Mouse (Mus musculus) myocyte (in vitro differentiated cells): ENCODE measurements around the gene Abcc2. TPM values are rescaled to one million over a fixed set of nuclear protein-coding genes. Genes with fewer than 3 reads are reported as not detected.

ENCODE experiments used
- H3K27me3 ChIP-seq: one replicate; pipeline ENCODE4 v1.6.1; 2011; ENCODE audit not compliant: control insufficient read depth, insufficient read depth, insufficient read length
- H3K36me3 ChIP-seq: one replicate; pipeline ENCODE4 v1.6.1; 2011; ENCODE audit not compliant: control insufficient read depth, insufficient read depth
- H3K4me2 ChIP-seq: one replicate; pipeline ENCODE4 v1.6.1; 2011; ENCODE audit warnings: low read depth, control low read depth
- H3K4me3 ChIP-seq: one replicate; pipeline ENCODE4 v1.5.1; 2011; ENCODE audit warnings: mild to moderate bottlenecking, control low read depth, moderate library complexity
- H3K79me2 ChIP-seq: one replicate; pipeline ENCODE4 v1.6.1; 2011; ENCODE audit not compliant: control insufficient read depth, insufficient read depth
- H3ac ChIP-seq: one replicate; pipeline ENCODE4 v1.6.1; 2011; ENCODE audit not compliant: control insufficient read depth, insufficient read length
- CEBPB ChIP-seq: IDR thresholded peaks from 2 replicates; pipeline ENCODE4 v1.6.1; 2011; ENCODE audit warnings: mild to moderate bottlenecking, moderate library complexity; ENCODE audit not compliant: poor library complexity, insufficient read depth, severe bottlenecking
- E2F4 ChIP-seq: IDR thresholded peaks from one replicate; pipeline ENCODE4 v1.6.1; 2011; ENCODE audit warnings: mild to moderate bottlenecking, control low read depth, moderate library complexity; ENCODE audit not compliant: insufficient read depth
- MAX ChIP-seq: IDR thresholded peaks from one replicate; pipeline ENCODE4 v1.6.1; 2011; ENCODE audit warnings: low read depth, mild to moderate bottlenecking, control low read depth
- MYOD1 ChIP-seq, 3 experiments: IDR thresholded peaks; one replicate each; pipeline ENCODE4 v1.6.1; 2011; ENCODE audit warnings: control low read depth in 2 of 3, low read depth in 2 of 3, mild to moderate bottlenecking in 2 of 3, moderate library complexity in 1 of 3; ENCODE audit not compliant: insufficient read length in 2 of 3, control insufficient read depth in 1 of 3
- MYOG ChIP-seq, 3 experiments: IDR thresholded peaks; one replicate each; pipeline ENCODE4 v1.6.1; 2011; ENCODE audit warnings: control low read depth in 2 of 3, low read depth in 2 of 3, mild to moderate bottlenecking in 2 of 3; ENCODE audit not compliant: insufficient read length in 2 of 3, control insufficient read depth in 1 of 3, insufficient read depth in 1 of 3
- POLR2A ChIP-seq: IDR thresholded peaks from one replicate; pipeline ENCODE4 v1.6.1; 2011; ENCODE audit warnings: low read depth, mild to moderate bottlenecking, control low read depth, moderate library complexity; ENCODE audit not compliant: insufficient read length
- POLR2AphosphoS2 ChIP-seq: IDR thresholded peaks from one replicate; pipeline ENCODE4 v1.6.1; 2011; ENCODE audit warnings: low read depth, control low read depth; ENCODE audit not compliant: insufficient read length
- REST ChIP-seq: IDR thresholded peaks from one replicate; pipeline ENCODE4 v1.6.1; 2011; ENCODE audit warnings: mild to moderate bottlenecking, control low read depth, moderate library complexity; ENCODE audit not compliant: insufficient read depth, insufficient read length
- SRF ChIP-seq: IDR thresholded peaks from one replicate; pipeline ENCODE4 v1.6.1; 2011; ENCODE audit warnings: low read depth; ENCODE audit not compliant: control insufficient read depth, insufficient read length
- TCF12 ChIP-seq: IDR thresholded peaks from one replicate; pipeline ENCODE4 v1.6.1; 2011; ENCODE audit warnings: mild to moderate bottlenecking, control low read depth; ENCODE audit not compliant: poor library complexity, insufficient read depth, severe bottlenecking
- TCF3 ChIP-seq: IDR thresholded peaks from one replicate; pipeline ENCODE4 v1.6.1; 2011; ENCODE audit warnings: low read depth, control low read depth; ENCODE audit not compliant: insufficient read length
- USF1 ChIP-seq: IDR thresholded peaks from one replicate; pipeline ENCODE4 v1.6.1; 2011; ENCODE audit warnings: low read depth, mild to moderate bottlenecking, control low read depth, moderate library complexity
- polyA plus RNA-seq: library from polyadenylated mRNA; unstranded; fragments of >200 nt; fragmentation: generic; extraction: Trizol; gene quantifications from one replicate; pipeline ENCODE4 v1.2.1, GENCODE M21; 2012; ENCODE audit warnings: missing spikeins

The Abcc2 gene
- polyA plus RNA-seq, 1 experiment = not detected

DNA sequence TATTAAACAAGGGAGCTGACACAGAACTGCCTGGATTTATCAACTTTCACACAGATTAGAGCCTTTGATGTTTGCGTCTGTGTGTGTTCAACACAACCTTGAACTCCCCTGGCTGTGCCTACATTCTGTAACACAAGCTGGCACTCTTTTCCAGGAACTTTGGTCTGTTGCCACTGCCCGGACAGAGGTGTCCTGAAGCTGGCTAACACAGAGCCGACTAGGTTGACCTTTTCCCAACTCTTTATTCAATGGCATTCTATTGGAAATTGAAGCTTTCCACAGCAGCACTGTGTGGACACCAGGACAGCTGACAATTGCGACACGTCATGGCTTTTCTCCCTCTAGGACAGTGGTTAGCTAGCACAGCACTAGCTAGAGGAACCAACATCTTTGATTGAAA is 15.2 kb downstream of the Abcc2 start:
- H3K4me2 ChIP-seq = no peak overlapping the region
- H3ac ChIP-seq = no peak overlapping the region
- peaks cover 21% of the 10 kb centered on the region for H3K27me3 ChIP-seq
- no peaks in the 10 kb centered on the region for H3K79me2 ChIP-seq
- H3K4me3 ChIP-seq = no peak overlapping the region
- TF ChIP-seq E2F4 (no peak), TCF12 (no peak), POLR2A (no peak), USF1 (no peak), CEBPB (no peak), MYOG (IDR thresholded peaks at IDR 0.05; ENCODE audit: control insufficient read depth in 1 of 3, insufficient read depth in 1 of 3, insufficient read length in 2 of 3, low read depth in 2 of 3) (no peak), POLR2AphosphoS2 (no peak), MYOD1 (IDR thresholded peaks at IDR 0.05; ENCODE audit: control insufficient read depth in 1 of 3, insufficient read length in 2 of 3, low read depth in 2 of 3) (no peak), REST (no peak), TCF3 (no peak), MAX (no peak), SRF (no peak)
- H3K36me3 ChIP-seq = no peaks in the 10 kb centered on the region

DNA sequence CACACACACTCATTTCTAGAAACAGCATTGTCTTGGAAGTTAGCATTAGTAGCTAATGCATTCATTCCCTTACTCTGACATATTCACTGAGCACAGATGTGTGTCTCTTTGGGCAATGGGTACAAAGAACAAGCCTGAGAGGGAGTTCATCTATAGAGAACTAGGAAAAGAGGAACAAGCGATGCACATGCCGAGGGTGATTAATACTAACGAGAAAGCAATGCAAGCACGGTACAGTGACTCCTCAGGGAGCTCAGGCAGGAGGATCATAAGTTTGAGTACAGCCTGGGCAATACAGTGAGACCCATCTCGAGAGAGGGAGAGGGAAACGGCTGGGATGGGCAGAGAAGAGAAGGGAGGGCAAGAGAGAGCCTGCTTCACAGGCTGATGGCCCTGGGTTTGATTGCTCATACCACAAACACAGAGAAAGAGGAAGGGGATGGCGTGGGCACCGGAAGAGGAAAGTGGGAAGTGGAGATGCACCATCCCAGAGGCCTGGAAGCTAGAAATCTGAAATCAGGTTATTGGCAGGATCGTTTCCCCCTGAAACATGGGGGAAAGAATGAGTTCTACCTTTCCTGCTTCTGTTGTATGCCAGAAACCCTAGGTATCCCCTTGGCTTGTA is 19.5 kb downstream of the Abcc2 start:
- no peak overlapping the region for H3K4me3 ChIP-seq
- no peaks in the 10 kb centered on the region for H3K36me3 ChIP-seq
- H3K79me2 ChIP-seq = no peaks in the 10 kb centered on the region
- peaks cover 53% of the 10 kb centered on the region for H3K27me3 ChIP-seq
- no peak overlapping the region for H3ac ChIP-seq
- no peak for TF ChIP-seq MYOG (IDR thresholded peaks at IDR 0.05; ENCODE audit: control insufficient read depth in 1 of 3, insufficient read depth in 1 of 3, insufficient read length in 2 of 3, low read depth in 2 of 3)
- no peak for TF ChIP-seq POLR2A
- no peak for TF ChIP-seq SRF
- no peak for TF ChIP-seq E2F4
- no peak for TF ChIP-seq REST
- TF ChIP-seq MYOD1 (IDR thresholded peaks at IDR 0.05; ENCODE audit: control insufficient read depth in 1 of 3, insufficient read length in 2 of 3, low read depth in 2 of 3) = no peak
- TF ChIP-seq USF1 = no peak
- TF ChIP-seq TCF12 = no peak
- TF ChIP-seq MAX = no peak
- TF ChIP-seq POLR2AphosphoS2 = no peak
- no peak for TF ChIP-seq TCF3
- TF ChIP-seq CEBPB = no peak
- H3K4me2 ChIP-seq = no peak overlapping the region

DNA sequence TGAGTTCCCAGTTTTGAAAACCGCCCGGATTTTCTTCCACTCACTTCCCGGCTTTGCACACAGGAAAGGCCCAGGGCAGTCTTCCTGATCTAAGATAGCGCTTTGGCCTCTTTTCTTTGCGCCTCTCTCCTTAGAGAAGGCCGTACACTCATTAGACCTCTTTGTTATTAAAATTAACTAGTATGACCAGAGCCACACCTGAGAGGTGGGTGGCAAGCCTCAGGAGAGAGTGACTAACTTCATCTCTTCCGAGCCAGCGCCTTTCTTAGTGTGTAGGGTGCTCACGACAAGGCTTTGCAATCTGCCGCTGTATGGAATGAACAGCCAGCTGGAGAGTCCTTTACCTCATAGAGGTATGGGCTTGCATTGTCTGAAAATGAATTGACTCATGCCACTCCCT is 21.9 kb downstream of the Abcc2 start:
- Histone ChIP-seq H3K4me3 (no peak overlapping the region), H3K27me3 (peaks cover 61% of the 10 kb centered on the region), H3K4me2 (no peak overlapping the region), H3K79me2 (no peaks in the 10 kb centered on the region), H3ac (no peak overlapping the region), H3K36me3 (no peaks in the 10 kb centered on the region)
- no peak for TF ChIP-seq MYOD1 (IDR thresholded peaks at IDR 0.05; ENCODE audit: control insufficient read depth in 1 of 3, insufficient read length in 2 of 3, low read depth in 2 of 3)
- TF ChIP-seq SRF = no peak
- TF ChIP-seq MAX = no peak
- TF ChIP-seq TCF12 = no peak

GRCm38 (mm10) chr19:43809331-43809730 is 27.3 kb downstream of the Abcc2 start:
- Histone ChIP-seq H3K27me3 (peaks cover 50% of the 10 kb centered on the region), H3ac (no peak overlapping the region), H3K4me3 (no peak overlapping the region), H3K4me2 (no peak overlapping the region), H3K36me3 (no peaks in the 10 kb centered on the region), H3K79me2 (no peaks in the 10 kb centered on the region)
- TF ChIP-seq POLR2AphosphoS2 (no peak), REST (no peak), MAX (no peak), SRF (no peak), POLR2A (no peak), TCF3 (no peak), MYOG (IDR thresholded peaks at IDR 0.05; ENCODE audit: control insufficient read depth in 1 of 3, insufficient read depth in 1 of 3, insufficient read length in 2 of 3, low read depth in 2 of 3) (no peak), TCF12 (no peak), E2F4 (no peak), MYOD1 (IDR thresholded peaks at IDR 0.05; ENCODE audit: control insufficient read depth in 1 of 3, insufficient read length in 2 of 3, low read depth in 2 of 3) (no peak), CEBPB (no peak), USF1 (no peak)

DNA sequence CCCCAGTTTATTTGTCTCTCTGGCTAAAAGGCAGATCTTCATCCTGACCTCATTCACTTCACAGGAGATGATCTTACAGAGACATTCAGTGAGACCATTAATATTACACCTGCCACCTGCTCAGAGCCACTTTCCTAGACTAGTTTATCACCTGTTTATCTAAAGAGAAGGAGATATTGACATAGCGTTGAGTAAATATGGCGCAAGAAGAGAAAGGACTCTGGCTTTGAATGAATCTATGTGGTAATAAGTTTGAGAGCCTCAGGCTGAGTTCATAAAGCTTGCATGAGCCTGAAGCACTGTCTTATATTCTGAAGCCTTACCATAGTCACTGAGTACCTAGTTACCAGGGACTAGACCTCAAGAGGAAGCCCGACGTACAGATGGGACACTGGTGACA is 29.4 kb downstream of the Abcc2 start:
- peaks cover 41% of the 10 kb centered on the region for H3K27me3 ChIP-seq
- TF ChIP-seq MAX (no peak), CEBPB (no peak), MYOD1 (IDR thresholded peaks at IDR 0.05; ENCODE audit: control insufficient read depth in 1 of 3, insufficient read length in 2 of 3, low read depth in 2 of 3) (no peak)
- H3K4me3 ChIP-seq = no peak overlapping the region

More for the DNA sequence above, 29.4 kb downstream of the Abcc2 start:
- no peak overlapping the region for H3K4me2 ChIP-seq
- H3ac ChIP-seq = no peak overlapping the region
- H3K79me2 ChIP-seq = no peaks in the 10 kb centered on the region
- no peaks in the 10 kb centered on the region for H3K36me3 ChIP-seq
